Mouse (Mus musculus): ENCODE results near the gene Abhd2.
"Not testable (repeated sequence)": the region's sequence is repeated elsewhere in the genome, so short reads cannot be mapped to it uniquely, and the experiment has no call there.

Abhd2 gene

GRCm38 (mm10) chr7:79267690-79268388, 5.2 kb upstream of the Abhd2 start:
- DNase-seq: no peak

- DNase-seq: no peak
These were observed 4.1 kb upstream of the Abhd2 start for GRCm38 (mm10) chr7:79268897-79269296.

- DNase-seq: no peak
These were observed 3.6 kb upstream of the Abhd2 start for GRCm38 (mm10) chr7:79269411-79269810.

GRCm38 (mm10) chr7:79269866-79270265, 3.1 kb upstream of the Abhd2 start:
- no peak for DNase-seq

GRCm38 (mm10) chr7:79270961-79271387, 2.0 kb upstream of the Abhd2 start:
- peak; percentile 81 for DNase-seq

GRCm38 (mm10) chr7:79271861-79272788, 874 bp upstream of the Abhd2 start:
- DNase-seq: no peak

- DNase-seq: no peak
These were observed 906 bp downstream of the Abhd2 start for GRCm38 (mm10) chr7:79273738-79274472.

- no peak for DNase-seq
These were observed 1.5 kb downstream of the Abhd2 start for GRCm38 (mm10) chr7:79274473-79275010.

GRCm38 (mm10) chr7:79275345-79275744, 2.3 kb downstream of the Abhd2 start:
- no peak for DNase-seq

- DNase-seq: no peak
These were observed 5.4 kb downstream of the Abhd2 start for GRCm38 (mm10) chr7:79278432-79278831.

GRCm38 (mm10) chr7:79279376-79280029, 6.5 kb downstream of the Abhd2 start:
- DNase-seq: no peak

GRCm38 (mm10) chr7:79282883-79283670, 10.1 kb downstream of the Abhd2 start:
- DNase-seq: no peak

GRCm38 (mm10) chr7:79283671-79283941, 10.6 kb downstream of the Abhd2 start:
- DNase-seq: not testable (repeated sequence)

GRCm38 (mm10) chr7:79284160-79284888, 11.3 kb downstream of the Abhd2 start:
- no peak for DNase-seq

- DNase-seq: no peak
These were observed 11.9 kb downstream of the Abhd2 start for GRCm38 (mm10) chr7:79284889-79285280.

GRCm38 (mm10) chr7:79285408-79285807, 12.4 kb downstream of the Abhd2 start:
- DNase-seq: no peak

- DNase-seq: no peak
These were observed 14.2 kb downstream of the Abhd2 start for GRCm38 (mm10) chr7:79287226-79287625.

GRCm38 (mm10) chr7:79287928-79288327, 14.9 kb downstream of the Abhd2 start:
- DNase-seq: no peak

- DNase-seq: no peak
These were observed 15.4 kb downstream of the Abhd2 start for GRCm38 (mm10) chr7:79288422-79288821.

GRCm38 (mm10) chr7:79293605-79294232, 20.7 kb downstream of the Abhd2 start:
- no peak for DNase-seq

All from layer of hippocampus, adult 9-11 months (tissue).